Mouse (Mus musculus) liver, embryonic 16.5 days (tissue): ENCODE measurements at regions not wholly inside any gene's neighbourhood (a gene's known extent, or its start where the extent isn't known, plus 50 kb on each side); places are given as distances from the start of the nearest gene placed in this dataset.

Source experiments
- ATAC-seq: fragments of 200-750 bp; cut with Nextera tagmentation; 2 replicates; pipeline ENCODE4 v1.8.0; 2017; ENCODE audit warnings: low read depth, mild to moderate bottlenecking, moderate number of reproducible peaks, moderate library complexity
- H3K27ac ChIP-seq: fragments of 300-500 bp; sonication (generic); 2 replicates; pipeline ENCODE4 v1.5.1; 2014; ENCODE audit warnings: mild to moderate bottlenecking, low read length
- H3K27me3 ChIP-seq: fragments of 300-500 bp; sonication (generic); 2 replicates; pipeline ENCODE4 v1.6.1; 2014; ENCODE audit warnings: low read depth, low read length, mixed read lengths; ENCODE audit not compliant: control insufficient read depth, insufficient read depth
- H3K36me3 ChIP-seq: fragments of 300-500 bp; sonication (generic); 2 replicates; pipeline ENCODE4 v1.6.1; 2014; ENCODE audit warnings: mild to moderate bottlenecking; ENCODE audit not compliant: control insufficient read depth, insufficient read depth
- H3K4me1 ChIP-seq: fragments of 300-500 bp; sonication (generic); 2 replicates; pipeline ENCODE4 v1.6.1; 2014; ENCODE audit warnings: low read depth, low read length, mixed read lengths; ENCODE audit not compliant: control insufficient read depth
- H3K4me2 ChIP-seq: fragments of 300-500 bp; sonication (generic); 2 replicates; pipeline ENCODE4 v1.6.1; 2014; ENCODE audit warnings: low read depth, low read length, mixed read lengths
- H3K4me3 ChIP-seq: fragments of 300-500 bp; sonication (generic); 2 replicates; pipeline ENCODE4 v1.5.1; 2014; ENCODE audit warnings: low read depth, mild to moderate bottlenecking, low read length
- H3K9ac ChIP-seq: fragments of 300-500 bp; sonication (generic); 2 replicates; pipeline ENCODE4 v1.6.1; 2014; ENCODE audit warnings: low read depth, low read length
- H3K9me3 ChIP-seq: fragments of 300-500 bp; sonication (generic); replicated peaks from 2 replicates; pipeline ENCODE4 v1.6.1; 2016; ENCODE audit warnings: low read length; ENCODE audit not compliant: control insufficient read depth
- WGBS: fragments of 180-500 bp; shearing (Covaris S2); extraction: QIAGEN DNeasy Blood & Tissue Kit; methylation state at CpG from one replicate; pipeline ENCODE4 v1.1.7; 2014; ENCODE audit not compliant: insufficient replicate concordance; 5-methylcytosine and 5-hydroxymethylcytosine counted together

DNA sequence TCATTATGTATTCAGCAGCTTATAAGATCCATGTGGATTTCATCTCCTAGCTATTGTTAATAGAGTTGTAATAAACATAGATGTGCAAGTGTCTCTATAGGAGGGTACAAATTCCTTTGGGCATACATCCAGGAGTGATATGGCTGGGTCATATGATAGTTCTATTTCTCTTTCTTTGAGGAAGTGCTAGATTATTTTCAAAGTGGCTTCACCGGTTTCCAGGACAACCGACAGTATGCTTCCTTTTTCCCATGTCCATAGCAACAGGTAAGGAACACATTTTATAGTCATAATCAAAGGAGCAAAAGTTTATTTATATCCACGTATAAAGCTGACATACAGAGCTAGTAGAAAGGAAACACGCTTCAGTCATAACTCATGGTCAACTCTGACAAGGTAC is 710.2 kb upstream of the Tenm4 start:
- Histone ChIP-seq H3K9ac (no peak overlapping the region), H3K36me3 (no peaks in the 10 kb centered on the region), H3K4me1 (no peaks in the 10 kb centered on the region), H3K4me2 (no peak overlapping the region), H3K27me3 (no peaks in the 10 kb centered on the region), H3K9me3 (no peaks in the 10 kb centered on the region), H3K27ac (no peak overlapping the region), H3K4me3 (no peak overlapping the region)
- WGBS, result 61% methylated on average over 4 of the region's 4 CpGs
- ATAC-seq, result no peak

- no peak for ATAC-seq
- Histone ChIP-seq H3K4me3 (no peak overlapping the region), H3K4me2 (no peak overlapping the region), H3K9me3 (no peaks in the 10 kb centered on the region), H3K27me3 (no peaks in the 10 kb centered on the region), H3K9ac (no peak overlapping the region), H3K4me1 (no peaks in the 10 kb centered on the region), H3K27ac (no peak overlapping the region), H3K36me3 (no peaks in the 10 kb centered on the region)
- WGBS, result 59% methylated on average over 4 of the region's 4 CpGs
Observed at GRCm38 (mm10) chr7:95465506-95465905, 705.5 kb upstream of the Tenm4 start.

- H3K36me3 ChIP-seq, result no peaks in the 10 kb centered on the region
- whole genome bisulfite sequencing, result 15% methylated on average over 3 of the region's 3 CpGs
- no peak overlapping the region for H3K9ac ChIP-seq
- H3K27ac ChIP-seq, result no peak overlapping the region
- H3K9me3 ChIP-seq, result no peaks in the 10 kb centered on the region
- no peaks in the 10 kb centered on the region for H3K27me3 ChIP-seq
- no peak for ATAC-seq
- no peak overlapping the region for H3K4me2 ChIP-seq
- H3K4me3 ChIP-seq, result no peak overlapping the region
- no peaks in the 10 kb centered on the region for H3K4me1 ChIP-seq
Observed at GRCm38 (mm10) chr7:95467028-95467427, 704.0 kb upstream of the Tenm4 start.

GRCm38 (mm10) chr7:95473892-95474291 is 697.2 kb upstream of the Tenm4 start:
- Histone ChIP-seq H3K9ac (no peak overlapping the region), H3K4me3 (no peak overlapping the region), H3K36me3 (no peaks in the 10 kb centered on the region), H3K27ac (no peak overlapping the region), H3K4me1 (no peaks in the 10 kb centered on the region), H3K9me3 (no peaks in the 10 kb centered on the region), H3K4me2 (no peak overlapping the region), H3K27me3 (no peaks in the 10 kb centered on the region)
- 76% methylated on average over 4 of the region's 4 CpGs for WGBS
- no peak for ATAC-seq

- Histone ChIP-seq H3K36me3 (no peaks in the 10 kb centered on the region), H3K9me3 (no peaks in the 10 kb centered on the region), H3K4me3 (no peak overlapping the region), H3K27ac (no peak overlapping the region), H3K27me3 (no peaks in the 10 kb centered on the region), H3K9ac (no peak overlapping the region), H3K4me2 (no peak overlapping the region), H3K4me1 (no peaks in the 10 kb centered on the region)
- no peak for ATAC-seq
- 41% methylated on average over 5 of the region's 5 CpGs for WGBS
Observed at GRCm38 (mm10) chr7:95480121-95480726, 690.8 kb upstream of the Tenm4 start.

DNA sequence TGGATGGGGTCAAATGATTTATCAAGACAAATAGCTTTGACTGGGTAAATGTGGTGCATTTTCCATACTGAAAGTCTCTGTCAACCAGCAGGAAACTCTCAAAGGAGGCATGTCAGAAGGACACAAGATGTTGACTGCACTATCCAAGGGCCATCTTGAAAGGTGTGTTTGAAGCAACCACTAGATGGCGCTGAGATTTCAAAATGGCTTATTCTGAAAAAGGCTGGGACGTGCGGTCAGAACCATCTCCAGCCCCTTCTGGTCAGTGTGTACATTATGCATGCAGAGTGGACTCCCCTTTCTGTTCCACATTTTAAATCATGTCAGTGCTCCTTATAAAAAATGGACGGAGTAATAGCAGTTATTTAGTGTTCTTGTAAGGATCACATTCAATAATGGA is 681.4 kb upstream of the Tenm4 start:
- H3K4me1 ChIP-seq, result no peaks in the 10 kb centered on the region
- no peaks in the 10 kb centered on the region for H3K36me3 ChIP-seq
- no peak for ATAC-seq
- H3K27me3 ChIP-seq, result no peaks in the 10 kb centered on the region
- WGBS, result 17% methylated on average over 4 of the region's 4 CpGs
- no peaks in the 10 kb centered on the region for H3K9me3 ChIP-seq
- H3K4me3 ChIP-seq, result no peak overlapping the region
- H3K4me2 ChIP-seq, result no peak overlapping the region
- no peak overlapping the region for H3K27ac ChIP-seq
- no peak overlapping the region for H3K9ac ChIP-seq

DNA sequence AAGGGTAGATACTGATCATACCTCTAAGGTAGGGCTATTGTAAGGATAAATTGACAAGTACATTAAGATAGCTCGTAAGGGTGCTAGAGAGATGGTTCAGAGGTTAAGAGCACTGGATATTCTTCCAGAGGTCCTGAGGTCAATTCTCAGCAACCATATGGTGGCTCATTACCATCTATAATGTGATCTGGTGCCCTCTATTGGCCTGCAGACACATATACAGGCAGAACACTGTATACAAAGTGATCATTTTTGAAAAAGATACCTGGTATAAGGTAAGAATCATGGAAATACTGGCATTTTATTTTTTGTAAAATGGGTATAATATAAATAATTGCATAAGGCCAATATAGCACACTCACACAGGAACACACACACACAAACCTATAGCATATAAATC is 676.3 kb upstream of the Tenm4 start:
- Histone ChIP-seq H3K4me3 (no peak overlapping the region), H3K4me1 (no peaks in the 10 kb centered on the region), H3K4me2 (no peak overlapping the region), H3K9me3 (no peaks in the 10 kb centered on the region), H3K9ac (no peak overlapping the region), H3K27me3 (no peaks in the 10 kb centered on the region), H3K36me3 (no peaks in the 10 kb centered on the region), H3K27ac (no peak overlapping the region)
- ATAC-seq, result no peak
- 45% methylated on average over 1 of the region's 1 CpGs for WGBS

- Histone ChIP-seq H3K36me3 (no peaks in the 10 kb centered on the region), H3K9me3 (no peaks in the 10 kb centered on the region), H3K27ac (no peak overlapping the region), H3K9ac (no peak overlapping the region), H3K4me3 (no peak overlapping the region), H3K4me2 (no peak overlapping the region), H3K27me3 (no peaks in the 10 kb centered on the region), H3K4me1 (no peaks in the 10 kb centered on the region)
- ATAC-seq, result no peak
- 43% methylated on average over 6 of the region's 6 CpGs for WGBS
Observed at GRCm38 (mm10) chr7:95502959-95503358, 668.1 kb upstream of the Tenm4 start.

GRCm38 (mm10) chr7:95547256-95547655 is 623.8 kb upstream of the Tenm4 start:
- Histone ChIP-seq H3K4me1 (no peaks in the 10 kb centered on the region), H3K9ac (no peak overlapping the region), H3K36me3 (no peaks in the 10 kb centered on the region), H3K27ac (no peak overlapping the region), H3K4me2 (no peak overlapping the region), H3K27me3 (no peaks in the 10 kb centered on the region), H3K9me3 (no peaks in the 10 kb centered on the region), H3K4me3 (no peak overlapping the region)
- ATAC-seq, result no peak
- 62% methylated on average over 3 of the region's 3 CpGs for WGBS
